Mouse (Mus musculus) left cerebral cortex, postnatal 10 days (tissue): Measurements from ENCODE around the gene Gm45062. TPM values are rescaled to one million over a fixed set of nuclear protein-coding genes. Genes with fewer than 3 reads are reported as not detected.

Experiments
- DNase-seq, 2 experiments: peaks; one replicate each; pipeline ENCODE4 v3.0.0; 2021 to 2022; ENCODE audit warnings: low spot score in 2 of 2, mixed read lengths in 1 of 2; ENCODE audit errors: extremely low spot score in 1 of 2
- intact Hi-C: fragments of 180-260 bp; cut with DNase I; formaldehyde crosslinking; loops from one replicate; pipeline ENCODE4 v1.15.1; 2025
- total RNA-seq, 2 experiments: library from RNA; stranded (reverse); gene quantifications; 2 replicates each; pipeline ENCODE4 v1.2.3; 2021

The Gm45062 gene
- total RNA-seq = 1 to 10 TPM; 5.9 to 6.1 TPM

- intact Hi-C loops = no loop called here
- DNase-seq = peak; percentile 98
These were observed at the start of gene Gm45062, which contains the start of the genes Rpa3 and Umad1 for GRCm38 (mm10) chr6:8259004-8259666. Gene Gm45062 (plus strand): TSS chr6:8259450. Gene Rpa3 (minus strand): TSS chr6:8259173. Gene Umad1 (plus strand): TSS chr6:8259288.

GRCm38 (mm10) chr6:8209866-8210186, 49.4 kb upstream of the Gm45062 start:
- peak in 1 of 2 experiments; percentile 26 for DNase-seq
- intact Hi-C loops = no loop called here

GRCm38 (mm10) chr6:8210661-8211060, 48.6 kb upstream of the Gm45062 start:
- intact Hi-C loops = no loop called here
- no peak for DNase-seq

- intact Hi-C loops = no loop called here
- no peak for DNase-seq
These were observed 32.2 kb upstream of the Gm45062 start for GRCm38 (mm10) chr6:8227035-8227434.

GRCm38 (mm10) chr6:8228596-8228995, 30.7 kb upstream of the Gm45062 start:
- DNase-seq = no peak
- intact Hi-C loops = no loop called here

GRCm38 (mm10) chr6:8258316-8258715, 934 bp upstream of the Gm45062 start:
- intact Hi-C loops = no loop called here
- DNase-seq = no peak

- intact Hi-C loops = loop anchor here (10.0 kb wide), 1 partner anchor 575 kb away; no protein-coding TSS in a partner anchor
- peak; percentile 26 to 36 for DNase-seq
These were observed 406 bp downstream of the Gm45062 start for GRCm38 (mm10) chr6:8259667-8260044.

GRCm38 (mm10) chr6:8271047-8271446, 11.8 kb downstream of the Gm45062 start:
- intact Hi-C loops = loop anchor here (5.0 kb wide), 1 partner anchor 466 kb away; no protein-coding TSS in a partner anchor

GRCm38 (mm10) chr6:8274387-8275054, 15.3 kb downstream of the Gm45062 start:
- peak in 1 of 2 experiments; percentile 46 for DNase-seq
- intact Hi-C loops = loop anchor here (5.0 kb wide), 2 partner anchors 138 to 463 kb away; no protein-coding TSS in a partner anchor

More at GRCm38 (mm10) chr6:8271047-8271446, 11.8 kb downstream of the Gm45062 start:
- DNase-seq = no peak

GRCm38 (mm10) chr6:8275098-8275497, 15.8 kb downstream of the Gm45062 start:
- peak; percentile 53 to 68 for DNase-seq
- intact Hi-C loops = loop anchor here (5.0 kb wide), 1 partner anchor 137 kb away; no protein-coding TSS in a partner anchor

- intact Hi-C loops = loop anchor here (5.0 kb wide), 1 partner anchor 136 kb away; no protein-coding TSS in a partner anchor
- DNase-seq = no peak
These were observed 17.2 kb downstream of the Gm45062 start for GRCm38 (mm10) chr6:8276431-8276830.

- no peak for DNase-seq
- intact Hi-C loops = loop anchor here (5.0 kb wide), 1 partner anchor 134 kb away; no protein-coding TSS in a partner anchor
These were observed 19.3 kb downstream of the Gm45062 start for GRCm38 (mm10) chr6:8278426-8279002.

GRCm38 (mm10) chr6:8283255-8283654, 24.0 kb downstream of the Gm45062 start:
- intact Hi-C loops = no loop called here
- DNase-seq = no peak

- intact Hi-C loops = loop anchor here (5.0 kb wide), 1 partner anchor 227 kb away; no protein-coding TSS in a partner anchor
- DNase-seq = no peak
These were observed 26.2 kb downstream of the Gm45062 start for GRCm38 (mm10) chr6:8285401-8285960.

- intact Hi-C loops = loop anchor here (5.0 kb wide), 1 partner anchor 226 kb away; no protein-coding TSS in a partner anchor
- DNase-seq = no peak
These were observed 26.9 kb downstream of the Gm45062 start for GRCm38 (mm10) chr6:8286146-8286545.

- intact Hi-C loops = loop anchor here (5.0 kb wide), 1 partner anchor 223 kb away; no protein-coding TSS in a partner anchor
- DNase-seq = no peak
These were observed 29.7 kb downstream of the Gm45062 start for GRCm38 (mm10) chr6:8288755-8289580.

- intact Hi-C loops = no loop called here
- DNase-seq = no peak
These were observed 35.0 kb downstream of the Gm45062 start for GRCm38 (mm10) chr6:8294048-8294784.
